Mouse (Mus musculus) lung, postnatal 4 days (tissue): ENCODE data around the gene Osbpl2.

Experiments
- DNase-seq, 2 experiments: peaks; one replicate each; pipeline ENCODE4 v3.0.0; 2021

The Osbpl2 gene

GRCm38 (mm10) chr2:180204501-180204900, 85.4 kb downstream of the Osbpl2 start:
- no peak for DNase-seq

- DNase-seq = no peak
Measured at GRCm38 (mm10) chr2:180205083-180205955, 86.2 kb downstream of the Osbpl2 start.

DNA sequence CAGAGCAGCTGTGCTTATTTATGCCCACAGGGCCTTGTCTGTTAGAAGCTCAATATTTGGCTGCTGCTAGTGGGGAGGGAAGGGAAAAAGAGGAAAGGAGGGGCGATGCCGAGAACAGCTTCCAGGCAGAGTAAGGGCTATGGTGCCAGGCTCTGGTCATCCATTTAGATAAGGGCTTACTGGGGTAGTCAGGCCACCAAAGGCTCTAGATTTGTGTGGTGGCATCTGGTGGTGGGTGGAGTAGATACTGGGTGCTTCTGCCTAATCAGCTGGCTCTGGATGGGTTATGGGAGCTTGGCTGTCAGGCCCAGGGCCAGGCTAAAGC, 86.8 kb downstream of the Osbpl2 start:
- no peak for DNase-seq

DNA sequence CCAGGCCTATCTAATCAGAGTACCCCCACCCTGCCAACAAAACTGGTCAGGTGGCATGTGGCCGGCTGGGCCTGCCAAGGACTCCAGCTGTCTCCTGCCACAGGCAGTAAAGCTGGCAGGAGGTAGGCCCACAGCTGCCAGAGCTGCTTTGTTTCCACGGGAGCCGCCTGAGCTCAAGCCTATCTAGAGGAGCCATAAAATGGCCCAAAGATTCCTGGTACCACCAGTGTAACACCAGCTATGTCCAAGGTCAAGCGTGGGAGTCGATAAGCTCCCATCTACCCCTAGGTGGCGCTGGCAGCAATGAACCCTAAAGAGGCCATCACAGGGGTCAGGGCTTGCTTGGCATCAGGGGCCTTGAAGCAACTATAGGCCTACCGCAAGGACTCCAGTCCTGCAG, 88.7 kb downstream of the Osbpl2 start:
- DNase-seq = peak in 1 of 2 experiments; percentile 69

GRCm38 (mm10) chr2:180208976-180209375, 89.9 kb downstream of the Osbpl2 start:
- no peak for DNase-seq

DNA sequence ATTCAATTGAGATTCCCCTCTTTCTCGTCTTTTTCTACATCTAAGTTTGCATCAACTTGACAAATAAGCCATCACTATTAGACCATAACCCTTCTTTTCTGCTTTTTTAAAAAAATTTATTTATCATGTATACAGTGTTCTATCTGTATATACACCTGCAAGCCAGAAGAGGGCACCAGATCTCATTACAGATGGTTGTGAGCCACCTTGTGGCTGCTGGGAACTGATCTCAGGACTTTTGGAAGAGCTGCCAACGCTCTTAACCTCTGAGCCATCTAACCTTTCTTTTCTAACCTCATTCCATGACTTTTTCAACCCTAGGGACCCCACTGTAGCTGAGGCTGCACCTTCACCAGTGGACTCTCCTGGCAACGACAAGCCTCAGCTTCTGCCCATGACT, 93.1 kb downstream of the Osbpl2 start:
- no peak for DNase-seq
